Mouse (Mus musculus) embryonic fibroblast, embryonic 13.5 days (primary cell): ENCODE results near the gene Sclt1.

Experiments
- CTCF ChIP-seq: IDR thresholded peaks from 2 replicates; pipeline ENCODE4 v1.5.1; 2011; ENCODE audit warnings: mild to moderate bottlenecking, control low read depth, low read length, moderate library complexity, borderline replicate concordance; ENCODE audit not compliant: insufficient read depth
- POLR2A ChIP-seq: IDR thresholded peaks from 2 replicates; pipeline ENCODE4 v1.6.1; 2011; ENCODE audit warnings: low read depth, mild to moderate bottlenecking, control low read depth, low read length, moderate library complexity

- TF ChIP-seq CTCF (no peak), POLR2A (no peak)
These were observed 152.3 kb downstream of the Sclt1 start for GRCm38 (mm10) chr3:41589988-41590387.
